Mouse (Mus musculus) ES-E14 (cell line): ENCODE results near the gene Iqca.

ENCODE experiments used
- HCFC1 ChIP-seq: IDR thresholded peaks from 2 replicates; pipeline ENCODE4 v1.6.1; 2012; ENCODE audit warnings: low read length, inconsistent platforms, borderline replicate concordance; ENCODE audit not compliant: insufficient read depth
- ZC3H11A ChIP-seq: IDR thresholded peaks from 2 replicates; pipeline ENCODE4 v1.6.1; 2012; ENCODE audit warnings: low read depth, mild to moderate bottlenecking, inconsistent platforms, low read length, borderline replicate concordance
- ZNF384 ChIP-seq: IDR thresholded peaks from 2 replicates; pipeline ENCODE4 v1.6.1; 2012; ENCODE audit warnings: low read depth, low read length, inconsistent platforms

DNA sequence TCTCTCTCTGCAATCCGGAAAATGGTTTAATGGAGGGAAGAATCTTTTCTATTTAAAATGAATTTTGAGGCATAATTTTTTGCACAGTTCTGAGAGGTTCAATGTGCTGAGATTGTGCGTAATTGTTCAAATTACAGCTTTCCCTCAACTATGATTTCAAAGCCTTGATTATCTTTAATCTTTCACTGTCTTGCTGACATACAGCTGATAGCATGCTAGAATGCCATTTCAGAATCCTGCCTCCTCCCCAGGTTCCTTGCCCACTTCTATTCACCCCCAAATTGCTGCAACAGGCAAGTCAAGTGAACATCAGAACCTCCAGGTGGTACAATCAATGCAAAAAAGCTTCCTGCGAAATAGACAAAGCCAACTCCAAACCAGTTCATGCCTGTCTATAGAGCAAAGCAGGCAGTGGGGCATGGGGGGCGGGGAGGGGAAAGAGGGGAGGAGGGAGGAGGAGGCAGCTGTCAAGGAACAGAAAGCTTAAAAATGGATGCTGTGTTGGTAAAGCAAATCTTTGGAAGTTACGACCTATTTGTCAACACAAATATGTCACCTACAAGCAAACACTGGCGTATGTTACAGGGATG is 39.5 kb downstream of the Iqca start:
- no peak for TF ChIP-seq ZC3H11A
- no peak for TF ChIP-seq ZNF384
- TF ChIP-seq HCFC1: no peak
